Mouse (Mus musculus): ENCODE results near the gene Rgs6.

- TF ChIP-seq CTCF (IDR thresholded peaks at IDR 0.05; ENCODE audit: insufficient read depth, low read length) (no peak), POLR2A (IDR thresholded peaks at IDR 0.05; ENCODE audit: borderline replicate concordance, extremely low read depth, low read depth, low read length) (no peak)
Observed at GRCm38 (mm10) chr12:83076179-83076578, 488.1 kb downstream of the Rgs6 start.
